Mouse (Mus musculus): Measurements from ENCODE around the gene Slc6a16.

- TF ChIP-seq CTCF (IDR thresholded peaks at IDR 0.05; ENCODE audit: extremely low read depth, insufficient read depth, insufficient read length, insufficient replicate concordance) (no peak), POLR2A (IDR thresholded peaks at IDR 0.05; ENCODE audit: low read depth, low read length) (no peak)
Measured at GRCm38 (mm10) chr7:45322245-45322644, 81.4 kb downstream of the Slc6a16 start.
